Mouse (Mus musculus) right cerebral cortex, postnatal 4 days (tissue): ENCODE results near the gene Dnah12.

Experiments
- DNase-seq: peaks from one replicate; pipeline ENCODE4 v3.0.0-alpha.2; 2022

Dnah12 gene

DNA sequence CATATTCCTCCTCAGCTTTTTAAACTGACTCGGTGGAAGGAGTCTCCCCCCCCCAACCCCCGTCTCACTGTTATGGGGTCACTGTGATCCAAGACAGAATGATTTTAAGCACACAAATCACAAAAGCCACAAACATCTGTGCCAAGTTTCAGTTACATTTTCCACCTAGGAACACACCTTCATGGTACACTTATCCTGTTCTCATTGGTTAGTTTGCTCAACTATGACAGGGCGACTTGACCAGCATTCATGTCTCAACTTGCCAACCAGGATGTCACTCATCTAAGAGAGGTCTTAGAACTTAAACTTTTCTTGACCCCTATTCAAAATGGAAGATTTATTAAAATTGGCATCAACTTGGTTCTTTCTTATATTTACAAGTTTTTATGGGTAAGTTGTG is 31.8 kb downstream of the Dnah12 start:
- DNase-seq = no peak

DNA sequence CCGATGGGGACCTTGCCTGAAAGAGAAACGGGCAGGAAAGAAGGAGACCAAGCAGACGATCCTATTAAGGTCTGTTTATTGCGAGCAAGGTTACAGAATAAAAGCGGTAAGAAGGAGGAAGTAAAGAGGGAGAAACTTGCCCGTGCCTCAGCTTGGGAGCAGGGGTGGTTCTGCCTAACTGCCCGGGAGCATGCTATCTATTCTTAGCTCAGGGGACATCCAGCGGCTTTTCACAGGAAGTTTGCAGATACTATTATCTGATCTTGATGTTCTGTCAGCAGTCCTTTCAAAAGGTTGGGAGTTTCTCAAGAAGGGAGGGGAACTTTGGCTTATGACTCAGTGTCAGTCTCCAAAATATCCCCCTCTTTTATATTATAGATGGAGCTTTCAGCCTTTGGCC is 65.5 kb downstream of the Dnah12 start:
- no peak for DNase-seq

DNA sequence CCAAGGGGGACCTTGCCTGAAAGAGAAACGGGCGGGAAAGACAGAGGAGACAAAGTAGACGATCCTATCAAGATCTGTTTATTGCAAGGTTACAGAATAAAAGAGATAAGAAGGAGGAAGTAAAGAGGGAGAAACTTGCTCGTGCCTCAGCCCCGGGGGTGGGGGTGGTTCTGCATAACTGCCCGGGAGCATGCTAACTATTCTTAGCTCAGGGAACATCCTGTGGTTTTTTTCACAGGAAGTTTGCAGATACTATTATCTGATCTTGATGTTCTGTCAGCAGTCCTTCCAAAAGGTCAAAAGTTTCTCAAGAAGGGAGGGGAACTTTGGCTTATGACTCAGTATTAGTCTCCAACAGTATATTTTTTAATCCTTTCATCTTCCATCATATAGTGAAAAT is 71.8 kb downstream of the Dnah12 start:
- no peak for DNase-seq

DNA sequence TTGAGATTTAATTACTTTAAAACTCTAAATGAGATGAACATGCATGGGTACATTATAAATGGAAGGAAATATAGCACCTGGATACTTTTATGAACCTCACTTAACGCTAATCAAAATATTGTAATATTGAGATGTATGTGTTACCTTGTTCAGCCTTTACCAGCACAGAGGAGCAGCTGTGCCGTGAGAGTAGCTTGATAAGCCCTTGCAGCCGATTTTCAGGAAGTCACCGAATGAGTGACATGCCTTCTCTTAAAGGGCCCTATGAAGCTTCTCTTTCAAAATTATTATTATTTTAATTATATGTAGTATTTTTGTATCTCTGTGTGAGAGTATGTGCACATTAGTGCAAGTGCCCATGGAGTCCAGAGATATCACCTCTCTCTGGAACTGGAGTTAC is 75.1 kb downstream of the Dnah12 start:
- DNase-seq = no peak

DNA sequence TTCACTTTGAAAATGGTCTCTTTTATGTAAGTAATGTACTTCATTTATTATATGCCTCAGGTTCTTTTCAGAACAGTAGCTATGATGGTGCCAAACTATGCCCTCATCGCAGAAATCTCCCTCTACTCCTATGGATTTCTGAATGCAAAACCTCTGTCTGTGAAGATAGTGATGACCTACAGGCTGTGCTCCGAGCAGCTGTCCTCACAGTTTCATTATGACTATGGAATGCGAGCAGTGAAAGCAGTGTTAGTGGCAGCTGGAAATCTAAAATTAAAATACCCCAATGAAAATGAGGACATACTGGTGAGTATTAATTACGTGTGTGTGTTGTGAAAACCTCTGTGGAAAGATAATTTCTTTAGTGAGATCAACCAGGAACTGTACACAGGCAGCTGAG is 80.5 kb downstream of the Dnah12 start:
- no peak for DNase-seq

DNA sequence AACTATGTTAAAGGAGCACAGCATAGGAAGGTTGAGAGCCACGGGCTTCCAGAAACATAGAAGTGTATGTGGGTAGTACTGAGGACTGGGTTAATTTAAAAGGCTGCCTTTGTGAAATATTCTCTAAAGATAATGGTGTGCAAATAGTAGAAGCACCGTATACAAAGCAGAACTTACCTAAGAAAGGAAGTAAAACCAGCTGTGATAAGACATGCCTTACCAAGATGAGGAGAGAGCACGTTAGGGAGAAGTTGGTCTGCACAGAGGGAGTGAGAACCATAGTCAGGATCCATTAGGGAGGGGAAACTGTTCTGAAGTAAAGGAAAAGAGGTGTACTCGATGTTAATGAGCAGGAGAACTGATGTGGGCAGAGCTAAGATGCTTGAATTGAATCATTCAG is 90.7 kb downstream of the Dnah12 start:
- no peak for DNase-seq

DNA sequence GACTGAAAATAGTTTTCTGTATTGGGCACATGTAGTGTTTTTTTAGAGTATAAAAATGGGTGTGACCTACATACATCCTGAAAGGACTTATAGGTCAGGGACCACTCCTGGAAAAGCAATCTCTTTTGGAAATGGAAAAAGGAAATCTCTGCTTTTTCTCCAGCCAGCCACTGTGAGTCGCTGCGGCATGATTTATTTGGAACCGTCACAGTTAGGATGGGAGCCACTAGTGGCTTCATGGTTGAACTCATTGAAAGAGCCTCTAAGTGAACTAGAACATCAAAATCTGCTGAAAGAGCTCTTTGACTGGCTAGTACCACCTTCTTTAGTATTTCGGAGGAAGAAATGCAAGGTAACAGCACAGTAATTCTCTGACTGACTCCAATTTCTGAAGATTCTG is 92.6 kb downstream of the Dnah12 start:
- peak; percentile 10 for DNase-seq

DNA sequence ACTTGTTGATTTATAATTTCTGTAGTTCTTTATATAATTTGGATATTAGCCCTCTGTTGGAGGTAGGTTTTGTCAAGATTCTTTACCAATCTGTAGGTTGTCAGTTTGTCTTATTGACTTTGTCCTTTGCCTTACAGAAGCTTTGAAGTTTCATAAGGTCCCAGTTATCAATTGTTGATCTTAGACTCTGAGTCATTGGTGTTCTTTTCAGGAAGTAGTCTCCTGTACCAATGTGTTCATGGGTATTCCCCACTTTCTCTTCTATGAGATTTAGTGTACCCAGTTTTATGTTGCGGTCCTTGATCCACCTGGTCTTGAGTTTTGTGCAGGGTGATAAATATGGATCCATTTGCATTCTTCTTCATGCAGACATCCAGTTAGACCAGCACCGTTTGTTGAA is 101.4 kb downstream of the Dnah12 start:
- no peak for DNase-seq

DNA sequence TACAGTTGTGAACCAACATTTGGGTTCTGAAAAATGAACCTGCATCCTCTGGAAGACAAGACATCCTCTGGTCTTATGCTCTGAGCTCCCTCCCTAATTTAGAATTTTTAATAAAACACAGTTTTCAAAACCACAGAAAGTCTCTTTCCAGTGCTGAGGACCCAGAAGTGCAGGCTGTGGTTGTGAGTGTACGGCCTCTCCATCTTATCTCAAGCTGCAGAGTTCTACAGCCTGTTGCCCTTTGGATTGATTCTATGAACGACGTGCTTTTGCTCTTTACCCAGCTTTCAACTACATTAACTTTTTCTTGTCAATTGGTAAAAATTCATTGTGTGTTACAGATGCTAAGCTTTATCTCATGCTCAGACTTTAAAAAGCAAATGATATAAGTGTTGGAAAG is 105.3 kb downstream of the Dnah12 start:
- DNase-seq = no peak

DNA sequence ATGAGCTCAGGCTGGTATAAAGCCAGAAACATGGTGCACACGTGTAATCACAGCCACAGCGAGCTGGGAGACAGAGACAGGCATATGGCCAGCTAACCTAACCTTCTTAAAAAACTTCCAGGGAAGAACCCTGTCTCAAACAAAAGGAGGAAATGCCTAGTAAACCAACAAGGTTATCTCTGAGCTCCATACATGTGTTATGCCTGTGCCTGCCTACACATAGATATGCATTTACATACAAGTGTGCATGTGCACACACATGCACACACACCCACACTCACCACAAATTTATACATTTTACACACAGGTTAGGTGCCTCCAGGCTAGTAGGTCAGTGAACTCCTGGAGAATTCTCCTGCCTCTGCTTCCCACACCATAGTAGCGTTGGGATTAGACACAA is 106.2 kb downstream of the Dnah12 start:
- no peak for DNase-seq

DNA sequence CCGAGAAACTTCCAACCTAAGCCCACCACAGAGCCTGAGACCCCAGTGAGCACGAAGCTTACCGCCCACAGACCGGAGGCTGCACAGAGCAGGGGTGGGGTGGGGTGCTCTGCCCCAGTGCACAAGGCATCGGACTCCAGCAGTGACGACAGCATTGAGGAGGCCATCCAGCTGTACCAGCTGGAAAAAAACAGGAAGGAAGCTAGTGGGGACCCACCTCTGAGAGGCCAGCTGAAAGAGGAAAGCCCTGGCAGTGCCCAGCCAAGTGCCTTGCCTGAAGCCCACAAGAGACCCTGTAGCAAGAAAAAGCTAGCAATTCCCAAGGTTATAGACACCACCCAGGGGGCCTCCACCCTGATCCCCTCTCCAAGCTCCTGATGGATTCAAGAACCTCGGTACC is 112.4 kb downstream of the Dnah12 start:
- no peak for DNase-seq

DNA sequence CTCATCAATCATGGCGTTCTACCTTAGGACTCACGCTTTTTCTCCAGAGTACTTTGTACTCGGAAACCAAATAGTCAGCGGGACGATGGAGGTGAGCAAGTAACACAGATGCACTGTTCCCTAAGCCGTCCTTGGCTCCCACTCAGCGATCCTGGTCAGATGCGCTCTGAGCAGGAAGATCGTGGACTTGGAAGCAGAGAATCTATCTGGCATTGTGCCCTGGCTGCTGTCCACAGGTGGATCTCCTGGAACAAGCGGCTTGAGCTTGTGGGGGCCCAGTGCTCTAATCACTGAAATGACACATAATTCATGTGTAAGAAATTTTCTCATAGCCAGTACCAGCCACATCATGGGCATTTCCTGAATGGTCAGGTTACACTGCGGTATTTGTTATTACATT is 119.7 kb downstream of the Dnah12 start:
- no peak for DNase-seq

DNA sequence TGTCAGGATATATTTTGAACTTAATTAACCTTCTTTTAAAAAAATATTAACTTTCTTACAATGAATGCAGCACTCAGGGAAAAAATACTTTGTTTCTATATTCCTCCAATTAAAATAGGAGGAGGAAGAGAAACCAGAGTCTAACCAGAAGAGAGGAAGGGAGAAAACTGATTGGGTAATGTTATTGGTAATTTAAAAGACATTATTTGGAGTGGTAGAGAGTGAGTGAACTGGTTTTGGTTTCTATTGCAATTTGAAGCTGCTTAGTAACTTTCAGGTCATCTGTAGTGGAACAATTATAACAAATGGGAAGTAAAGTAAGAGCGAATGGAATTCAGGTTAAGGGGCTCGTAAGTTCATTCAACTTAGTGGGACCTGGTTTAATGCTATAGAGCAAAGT is 120.8 kb downstream of the Dnah12 start:
- no peak for DNase-seq

DNA sequence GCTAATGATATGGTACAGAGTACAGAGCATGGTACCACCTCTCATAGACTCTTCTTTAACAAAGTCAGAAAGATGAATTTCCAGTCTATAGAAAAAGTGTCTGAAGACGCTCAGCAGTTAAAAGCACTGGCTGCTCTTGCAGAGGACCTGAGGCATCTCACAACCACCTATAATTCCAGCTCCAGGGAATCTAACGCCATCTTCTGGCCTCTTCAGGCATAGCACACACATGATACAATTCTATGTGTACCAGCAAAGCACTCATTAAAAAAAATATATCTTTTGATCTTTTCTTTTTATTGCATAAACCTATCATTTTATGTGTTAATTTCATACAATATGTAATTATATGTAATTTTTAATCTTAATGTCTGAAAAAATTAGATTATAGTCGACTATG is 121.8 kb downstream of the Dnah12 start:
- DNase-seq = no peak

DNA sequence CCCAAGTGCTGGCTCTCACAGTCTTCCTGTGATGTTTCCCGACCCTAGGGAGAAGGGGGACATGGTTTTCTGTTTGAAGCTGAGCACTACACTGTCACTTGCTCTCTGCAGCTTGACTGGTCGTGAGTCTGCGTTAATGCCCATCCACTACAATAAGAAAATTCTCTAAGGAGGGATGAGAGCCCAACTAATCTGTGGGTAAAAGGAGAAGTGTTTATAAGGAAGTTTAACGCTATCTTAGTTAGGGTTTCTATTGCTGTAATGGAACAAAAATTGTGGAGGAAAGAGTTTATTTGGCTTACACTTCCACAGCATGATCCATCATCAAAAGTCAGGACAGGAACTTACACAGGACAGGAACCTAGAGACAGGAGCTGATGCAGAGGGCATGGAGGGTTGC is 123.7 kb downstream of the Dnah12 start:
- DNase-seq = no peak

DNA sequence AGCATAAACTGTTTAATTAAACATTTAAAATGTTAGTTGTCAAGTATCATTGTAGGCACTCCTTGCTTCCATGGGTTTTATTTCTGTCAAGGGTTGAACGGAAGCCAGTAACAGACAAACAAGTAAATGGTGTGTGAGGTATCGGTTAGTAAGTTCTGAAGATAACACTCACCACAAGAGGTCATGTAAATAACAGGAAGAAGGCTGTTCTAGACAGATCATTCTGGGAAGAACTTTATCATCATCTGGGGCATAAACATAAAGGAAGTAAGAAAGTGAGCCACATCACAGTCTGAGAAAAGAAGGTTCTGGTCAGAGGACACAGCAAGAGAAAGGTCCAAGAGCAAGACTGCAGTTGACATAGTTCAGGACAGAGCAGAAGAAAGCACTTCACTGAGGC is 132.9 kb downstream of the Dnah12 start:
- DNase-seq = no peak

DNA sequence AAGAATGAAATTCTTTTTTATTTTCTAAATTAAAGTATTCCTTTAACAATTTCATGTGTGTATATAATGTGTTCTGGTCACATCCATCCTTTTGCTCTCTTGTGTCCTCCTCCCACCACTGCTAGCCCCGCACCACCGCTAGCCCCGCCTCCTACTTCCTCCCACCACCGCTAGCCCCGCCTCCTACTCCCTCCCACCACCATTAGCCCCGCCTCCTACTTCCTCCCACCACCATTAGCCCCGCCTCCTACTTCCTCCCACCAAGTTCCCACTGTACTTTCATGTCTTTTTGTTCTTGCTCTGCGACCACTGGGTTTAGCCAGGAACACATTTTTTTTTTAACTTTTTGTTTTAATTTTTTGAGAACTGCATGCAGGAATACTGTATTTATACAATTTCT is 160.0 kb downstream of the Dnah12 start:
- no peak for DNase-seq

DNA sequence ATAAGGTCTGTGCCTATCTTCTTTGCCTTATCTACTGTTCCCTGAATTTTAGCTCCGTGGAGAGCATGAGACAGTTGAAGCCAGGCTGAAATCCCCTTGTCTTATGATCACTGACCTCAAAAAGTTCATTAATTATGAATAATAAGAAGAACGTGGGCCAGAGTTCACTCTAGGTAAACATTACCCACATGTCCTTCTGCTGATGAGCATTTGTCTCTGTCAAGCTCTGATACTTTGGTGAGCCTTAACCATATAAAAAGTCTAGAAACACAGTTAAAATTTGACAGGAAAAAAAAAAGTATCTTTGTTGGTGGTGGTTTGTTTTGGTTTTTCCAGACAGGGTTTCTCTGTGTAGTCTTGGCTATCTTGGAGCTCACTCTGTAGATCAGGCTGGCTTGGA is 161.0 kb downstream of the Dnah12 start:
- no peak for DNase-seq

DNA sequence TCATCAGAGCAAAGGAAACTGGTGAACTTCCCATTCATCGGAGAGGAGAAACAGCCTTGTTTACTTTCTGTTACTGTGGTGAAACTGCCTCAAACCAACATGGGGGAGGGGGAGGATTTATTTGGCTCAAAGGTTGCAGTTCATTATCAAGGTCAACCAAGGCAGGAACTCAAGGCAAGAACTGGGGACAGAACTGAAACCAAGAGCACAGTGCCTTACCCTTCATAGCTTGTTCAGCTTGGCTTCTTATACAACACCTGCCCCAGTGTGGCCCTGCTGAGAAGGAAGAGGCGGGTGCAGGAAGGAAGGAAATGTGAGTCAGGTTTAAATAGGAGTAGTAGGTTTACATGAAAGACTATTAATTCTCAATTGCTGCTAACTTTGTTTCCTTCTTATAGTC is 165.3 kb downstream of the Dnah12 start:
- DNase-seq = no peak

DNA sequence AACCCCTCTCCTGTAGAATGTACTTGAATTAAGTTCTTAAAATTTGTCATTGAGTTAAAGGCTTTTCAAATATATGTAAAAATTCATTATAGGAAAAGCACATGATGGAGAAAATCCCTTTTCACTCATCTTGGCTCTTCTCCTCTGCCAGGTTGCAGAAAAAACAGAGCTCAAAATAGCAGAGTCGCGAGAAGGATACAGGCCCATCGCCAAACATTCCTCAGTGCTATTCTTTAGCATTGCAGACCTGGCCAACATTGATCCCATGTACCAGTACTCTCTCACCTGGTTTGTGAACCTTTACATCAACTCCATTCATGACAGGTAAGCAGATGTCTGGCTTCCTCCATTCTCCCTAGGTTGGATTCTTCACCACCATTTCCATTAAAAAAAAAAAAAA is 165.9 kb downstream of the Dnah12 start:
- no peak for DNase-seq

DNA sequence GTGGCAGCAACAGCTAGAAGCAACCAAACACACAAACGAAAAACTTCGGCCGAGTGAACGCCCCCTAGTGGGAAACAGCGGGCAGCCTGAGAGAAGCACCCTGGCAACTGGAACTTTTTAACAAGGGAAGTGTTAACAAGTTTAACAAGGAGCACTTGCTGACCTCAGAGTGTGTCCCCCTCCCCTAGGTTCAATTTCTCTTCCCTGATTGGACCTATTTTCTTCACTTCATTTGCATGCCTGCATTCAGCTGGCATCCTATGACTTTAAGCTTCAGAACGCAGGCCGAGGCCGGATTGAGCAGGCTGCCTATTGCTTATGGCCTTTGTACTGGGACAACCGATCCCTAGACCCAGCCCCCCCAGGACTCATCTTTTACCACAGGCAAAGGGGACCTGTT is 174.3 kb downstream of the Dnah12 start:
- no peak for DNase-seq

DNA sequence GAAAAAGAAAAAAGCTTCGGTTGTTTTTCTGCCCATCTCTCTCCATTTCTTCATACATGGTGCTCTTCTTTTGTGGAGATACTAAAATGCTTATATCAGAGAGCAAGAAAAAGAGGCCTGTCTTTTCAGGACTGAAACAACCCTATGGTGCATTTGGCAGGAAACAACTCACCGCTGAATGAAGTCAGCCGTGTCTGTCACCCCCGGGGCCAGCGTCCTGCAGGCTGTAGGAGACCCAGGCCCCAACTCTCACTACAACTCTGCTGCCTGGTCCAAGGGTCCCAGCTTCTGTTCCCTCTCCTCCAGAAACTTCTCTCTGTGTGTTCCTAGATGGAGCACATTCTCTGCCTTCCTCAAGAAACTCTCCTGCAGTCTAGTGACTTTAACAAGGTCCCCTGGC is 175.2 kb downstream of the Dnah12 start:
- no peak for DNase-seq

DNA sequence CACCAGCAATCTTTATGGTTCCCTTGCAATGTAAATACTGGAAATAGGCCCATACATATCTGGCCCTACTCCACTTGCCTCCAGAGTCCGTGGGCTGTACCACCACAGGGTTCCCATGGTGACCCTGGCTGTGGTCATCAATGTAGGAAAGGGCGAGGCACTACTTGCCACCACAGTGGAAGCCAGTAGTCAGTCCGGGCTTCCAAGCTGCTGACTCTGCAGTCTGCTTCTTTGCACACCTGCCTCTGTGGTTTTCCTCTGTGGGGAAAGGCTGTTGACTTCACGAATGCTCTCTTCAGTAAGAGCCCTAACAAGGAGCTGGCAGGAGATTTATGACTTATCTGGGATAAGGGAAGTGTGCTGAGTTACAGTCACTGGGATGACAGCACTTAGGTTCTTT is 185.7 kb downstream of the Dnah12 start:
- DNase-seq = no peak

DNA sequence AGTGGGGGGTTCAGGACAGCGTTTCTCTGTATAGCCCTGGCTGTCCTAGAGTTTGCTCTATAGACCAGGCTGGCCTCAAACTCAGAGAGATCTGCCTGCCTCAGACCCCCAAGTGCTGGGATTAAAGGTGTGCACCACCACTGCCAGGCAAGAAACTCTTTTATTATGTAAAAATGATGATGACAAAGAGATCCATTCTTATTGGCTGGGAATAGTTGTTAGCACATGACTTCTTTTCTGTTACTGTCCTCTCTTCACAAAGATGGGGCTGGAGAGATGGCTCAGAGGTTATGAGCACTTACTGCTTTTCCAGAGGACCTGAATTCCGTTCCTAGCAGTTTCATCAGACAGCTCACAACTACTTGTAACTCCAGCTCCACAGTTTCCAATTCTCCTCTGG is 186.9 kb downstream of the Dnah12 start:
- DNase-seq = no peak

DNA sequence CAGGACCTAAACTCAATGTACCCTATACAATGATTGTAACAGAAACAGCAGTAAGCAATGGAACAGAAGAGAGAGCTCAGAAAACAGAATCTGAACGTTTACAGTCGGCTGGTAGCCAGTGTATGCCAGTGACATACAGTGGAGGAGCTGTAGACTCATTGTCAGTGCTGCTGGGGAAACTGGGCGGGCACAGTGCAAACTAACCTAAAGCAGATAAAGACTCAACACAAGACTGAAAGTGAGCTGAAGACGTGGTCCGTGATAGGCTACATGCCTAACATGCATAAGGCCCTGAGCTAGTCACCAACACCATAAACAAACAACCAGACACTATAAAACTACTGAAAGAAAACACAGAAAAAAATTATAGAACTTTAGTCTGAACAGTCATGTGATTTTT is 188.6 kb downstream of the Dnah12 start:
- no peak for DNase-seq

DNA sequence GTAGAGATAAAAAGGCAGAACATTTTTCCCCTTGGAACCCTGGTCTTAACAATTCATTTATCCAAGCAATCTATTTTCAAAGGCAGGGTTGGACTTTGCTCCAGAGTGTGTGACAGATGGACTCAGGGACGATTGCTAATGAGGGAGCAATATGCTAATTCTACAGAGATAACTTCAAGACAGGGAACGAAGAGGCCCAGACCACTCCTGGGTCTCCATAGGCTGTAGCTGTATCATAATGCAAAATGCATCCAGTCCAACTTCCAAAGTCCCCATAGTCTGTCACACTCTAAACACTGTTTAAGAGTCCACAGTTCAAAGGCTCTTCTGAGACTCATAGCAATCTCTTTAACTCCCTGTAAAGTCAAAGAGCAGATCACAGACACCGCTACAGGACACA is 194.2 kb downstream of the Dnah12 start:
- DNase-seq = no peak

DNA sequence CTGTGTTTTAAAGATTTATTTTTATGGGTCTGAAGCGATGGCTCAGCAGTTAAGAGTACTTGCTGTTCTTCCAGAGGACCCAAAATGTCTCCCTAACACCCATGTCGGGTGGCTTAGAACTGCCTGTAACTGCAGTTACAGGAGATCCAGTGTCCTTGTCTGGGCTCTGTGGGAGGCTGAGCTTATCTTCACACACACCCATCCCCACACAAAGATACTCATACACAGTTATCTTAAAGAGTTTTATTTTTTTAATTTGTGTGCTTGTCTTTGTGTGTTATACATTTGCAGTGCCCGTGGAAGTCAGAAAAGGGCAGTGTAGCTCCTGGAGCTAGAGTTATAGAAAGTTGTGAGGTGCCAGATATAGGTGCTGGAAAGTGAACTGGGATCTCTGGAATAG is 197.7 kb downstream of the Dnah12 start:
- no peak for DNase-seq
